In genomic region chr19:44723611-44724440, GRCm38 (mm10) we compare ENCODE assay signal across 11 mouse cellular contexts. TPM values are rescaled to one million over a fixed set of nuclear protein-coding genes. Genes with fewer than 3 reads are reported as not detected.
DNase-seq lines count a peak whose midpoint lies in the region; ATAC-seq and TF ChIP-seq lines count a peak whose summit lies in the region.
"Had no signal": no experiment of that assay in that cellular context is flagged by ENCODE, and none has a peak within 500 bp of the region (broad histone marks: within the 10 kb centered on the region; RNA-seq: fewer than 3 reads in every experiment).

No protein-coding gene starts in this region.

- TF ChIP-seq CTCF in intestine, postnatal 0 days (IDR thresholded peaks at IDR 0.05; ENCODE audit: low read depth) = no peak

- under 1% methylated on average over 36 of the region's 36 CpGs for WGBS in intestine, embryonic 14.5 days
- 1% methylated on average over 36 of the region's 36 CpGs for WGBS in intestine, postnatal 0 days
- WGBS in embryonic facial prominence, embryonic 11.5 days = 0% methylated on average over 33 of the region's 36 CpGs
- WGBS in intestine, embryonic 15.5 days = under 1% methylated on average over 36 of the region's 36 CpGs
- under 1% methylated on average over 36 of the region's 36 CpGs for WGBS in midbrain, embryonic 14.5 days

- H3K36me3 ChIP-seq in intestine, embryonic 14.5 days (ENCODE audit: control insufficient read depth, insufficient read depth, low read length) = no peaks in the 10 kb centered on the region
- H3K36me3 ChIP-seq in intestine, postnatal 0 days (ENCODE audit: control insufficient read depth, insufficient read depth) = no peaks in the 10 kb centered on the region
- H3K36me3 ChIP-seq in embryonic facial prominence, embryonic 11.5 days (replicated peaks; ENCODE audit: control insufficient read depth, insufficient read depth, low read depth, low read length) = no peaks in the 10 kb centered on the region
- no peaks in the 10 kb centered on the region for H3K36me3 ChIP-seq in intestine, embryonic 15.5 days
- H3K36me3 ChIP-seq in midbrain, embryonic 14.5 days (ENCODE audit: control insufficient read depth, insufficient read depth, low read length) = no peaks in the 10 kb centered on the region
- H3K36me3 ChIP-seq: G1E had no signal

- H3K27me3 ChIP-seq in intestine, embryonic 14.5 days (replicated peaks; ENCODE audit: control insufficient read depth, insufficient read depth, low read length) = peaks cover 94% of the 10 kb centered on the region
- H3K27me3 ChIP-seq in intestine, postnatal 0 days (replicated peaks; ENCODE audit: control insufficient read depth, insufficient read depth, low read length) = peaks cover 90% of the 10 kb centered on the region
- H3K27me3 ChIP-seq in embryonic facial prominence, embryonic 11.5 days (ENCODE audit: control insufficient read depth, insufficient read depth, low read length) = peaks cover 47% of the 10 kb centered on the region
- peaks cover 87% of the 10 kb centered on the region for H3K27me3 ChIP-seq in intestine, embryonic 15.5 days (replicated peaks)
- peaks cover 57% of the 10 kb centered on the region for H3K27me3 ChIP-seq in midbrain, embryonic 14.5 days (ENCODE audit: control insufficient read depth, insufficient read depth, low read length)

- ATAC-seq in intestine, embryonic 14.5 days (replicated peaks; ENCODE audit: low FRiP score, low TSS enrichment, low read depth) = no peak
- no peak for ATAC-seq in intestine, postnatal 0 days
- no peak for ATAC-seq in embryonic facial prominence, embryonic 11.5 days (replicated peaks; ENCODE audit: insufficient number of reproducible peaks, low FRiP score, low TSS enrichment, low read depth)
- no peak for ATAC-seq in intestine, embryonic 15.5 days
- no peak for ATAC-seq in midbrain, embryonic 14.5 days (ENCODE audit: low FRiP score, low TSS enrichment)
- ATAC-seq in erythroblast, adult 5-6 weeks (replicated peaks; ENCODE audit: low FRiP score, poor library complexity, severe bottlenecking) = no peak

- H3K9ac ChIP-seq in intestine, embryonic 14.5 days (ENCODE audit: low read length) = no peak overlapping the region
- no peak overlapping the region for H3K9ac ChIP-seq in intestine, postnatal 0 days (ENCODE audit: low read depth, low read length)
- H3K9ac ChIP-seq in embryonic facial prominence, embryonic 11.5 days (replicated peaks; ENCODE audit: low read length) = no peak overlapping the region
- no peak overlapping the region for H3K9ac ChIP-seq in intestine, embryonic 15.5 days
- peak overlapping the region; percentile 14; the same call in 1 of the 2 replicates for H3K9ac ChIP-seq in midbrain, embryonic 14.5 days (replicated peaks; ENCODE audit: low read length)

- peaks cover 4% of the 10 kb centered on the region for H3K4me1 ChIP-seq in intestine, embryonic 14.5 days (replicated peaks; ENCODE audit: control insufficient read depth, insufficient read depth, low read length)
- H3K4me1 ChIP-seq in intestine, postnatal 0 days (replicated peaks; ENCODE audit: control insufficient read depth, insufficient read depth, low read length) = no peaks in the 10 kb centered on the region; the same call in 1 of the 2 replicates
- peaks cover 10% of the 10 kb centered on the region for H3K4me1 ChIP-seq in embryonic facial prominence, embryonic 11.5 days (ENCODE audit: control insufficient read depth, insufficient read depth, low read length)
- H3K4me1 ChIP-seq in intestine, embryonic 15.5 days (replicated peaks) = peaks cover 13% of the 10 kb centered on the region
- peaks cover 21% of the 10 kb centered on the region for H3K4me1 ChIP-seq in midbrain, embryonic 14.5 days (ENCODE audit: control insufficient read depth, insufficient read depth, low read length)

- no peaks in the 10 kb centered on the region for H3K9me3 ChIP-seq in intestine, embryonic 14.5 days (ENCODE audit: control insufficient read depth, low read length)
- no peaks in the 10 kb centered on the region for H3K9me3 ChIP-seq in intestine, postnatal 0 days (ENCODE audit: control insufficient read depth)
- H3K9me3 ChIP-seq in embryonic facial prominence, embryonic 11.5 days (replicated peaks; ENCODE audit: control insufficient read depth, low read length) = no peaks in the 10 kb centered on the region
- no peaks in the 10 kb centered on the region for H3K9me3 ChIP-seq in intestine, embryonic 15.5 days
- H3K9me3 ChIP-seq in midbrain, embryonic 14.5 days (ENCODE audit: control insufficient read depth, low read length) = 0 out of 2 replicates have a peak, but pooled peaks cover 3% of the 10 kb centered on the region
- H3K9me3 ChIP-seq: G1E had no signal

- H3K27ac ChIP-seq in intestine, embryonic 14.5 days (ENCODE audit: low read depth) = no peak overlapping the region
- no peak overlapping the region for H3K27ac ChIP-seq in intestine, postnatal 0 days (ENCODE audit: low read depth, low read length)
- no peak overlapping the region for H3K27ac ChIP-seq in embryonic facial prominence, embryonic 11.5 days (replicated peaks; ENCODE audit: low read depth, low read length)
- H3K27ac ChIP-seq in intestine, embryonic 15.5 days = no peak overlapping the region
- no peak overlapping the region for H3K27ac ChIP-seq in midbrain, embryonic 14.5 days (replicated peaks; ENCODE audit: low read depth, low read length)

- peak overlapping the region; percentile 18 for H3K4me3 ChIP-seq in intestine, embryonic 14.5 days (ENCODE audit: low read depth, low read length)
- no peak overlapping the region for H3K4me3 ChIP-seq in intestine, postnatal 0 days (ENCODE audit: low read depth, low read length)
- peak overlapping the region; percentile 22; the same call in 1 of the 2 replicates for H3K4me3 ChIP-seq in embryonic facial prominence, embryonic 11.5 days (ENCODE audit: low read depth, low read length)
- peak overlapping the region; percentile 6 for H3K4me3 ChIP-seq in intestine, embryonic 15.5 days (replicated peaks)
- peak overlapping the region; percentile 27 for H3K4me3 ChIP-seq in midbrain, embryonic 14.5 days (replicated peaks; ENCODE audit: low read depth, low read length)

- H3K4me2 ChIP-seq in intestine, embryonic 14.5 days (ENCODE audit: low read length) = peak overlapping the region; percentile 38
- H3K4me2 ChIP-seq in intestine, postnatal 0 days (replicated peaks; ENCODE audit: low read depth) = no peak overlapping the region; the same call in 1 of the 2 replicates
- H3K4me2 ChIP-seq in embryonic facial prominence, embryonic 11.5 days (ENCODE audit: low read depth, low read length) = peak overlapping the region; percentile 34
- peak overlapping the region; percentile 43 for H3K4me2 ChIP-seq in intestine, embryonic 15.5 days (replicated peaks)
- H3K4me2 ChIP-seq in midbrain, embryonic 14.5 days (ENCODE audit: low read length) = peak overlapping the region; percentile 52

- DNase-seq in intestine, embryonic 14.5 days (ENCODE audit: low spot score) = no peak
- peak; percentile 64 for DNase-seq in embryonic facial prominence, embryonic 11.5 days (ENCODE audit: low spot score)
- peak; percentile 62 for DNase-seq in midbrain, embryonic 14.5 days
- DNase-seq in Muller cell, postnatal 12 days (ENCODE audit: inconsistent ontology term) = no peak
- no peak for DNase-seq in spleen, postnatal 36 days (ENCODE audit: low spot score in 2 of 2)

RNA-seq across cellular contexts. Expression of gene Pax2, which starts 32.0 kb away (rescaled TPM):
- polyA plus RNA-seq in intestine, embryonic 14.5 days (2014; fragmentation: Nextera tagmentation; extraction: Ambion mirVana) = 0.05 TPM in 1 of 2 replicates, not detected in the other
- not detected in 2 replicates for polyA plus RNA-seq in intestine, postnatal 0 days (2015; fragmentation: Nextera tagmentation; extraction: Ambion mirVana)
- polyA plus RNA-seq in embryonic facial prominence, embryonic 11.5 days (2014; fragmentation: Nextera tagmentation; extraction: Ambion mirVana) = 0.90 and 1.1 TPM in 2 replicates
- polyA plus RNA-seq in intestine, embryonic 15.5 days (2015; fragmentation: Nextera tagmentation; extraction: Ambion mirVana) = 0.04 and 0.11 TPM in 2 replicates
- 1.7 and 1.9 TPM in 2 replicates for polyA plus RNA-seq in midbrain, embryonic 14.5 days (2014; fragmentation: Nextera tagmentation; extraction: Ambion mirVana)
- total RNA-seq in erythroblast, adult 5-6 weeks (2015; ENCODE audit: low replicate concordance) = not detected in 2 replicates
- total RNA-seq in erythroblast, adult 5-6 weeks (2017; ENCODE audit: low replicate concordance) = not detected in 2 replicates
- total RNA-seq: heart, postnatal 25 days had no signal
- polyA plus RNA-seq: G1E; spleen, adult 2 months had no signal

Comparison
In these comparisons a context has a peak if more than half of its experiments do, and no peak if none do; other contexts are left out.
1. DNase-seq: peak in embryonic facial prominence, embryonic 11.5 days (single experiment) and midbrain, embryonic 14.5 days (single experiment); none in intestine, embryonic 14.5 days (single experiment), Muller cell, postnatal 12 days (single experiment) and spleen, postnatal 36 days (0 of 2).